Mouse (Mus musculus) thymus, adult 2 months (tissue): ENCODE data around the gene Rpl18.

ENCODE experiments used
- CTCF ChIP-seq: fragments of 200-500 bp; IDR thresholded peaks from 2 replicates; pipeline ENCODE4 v1.5.1; 2012; ENCODE audit warnings: mild to moderate bottlenecking, control low read depth, low read length, moderate library complexity, borderline replicate concordance; ENCODE audit not compliant: control insufficient read depth, poor library complexity, insufficient read depth; ENCODE audit errors: extremely low read depth
- POLR2A ChIP-seq: fragments of 200-500 bp; IDR thresholded peaks from 2 replicates; pipeline ENCODE4 v1.6.1; 2012; ENCODE audit warnings: mild to moderate bottlenecking, low read length, control low read depth, moderate library complexity; ENCODE audit not compliant: control insufficient read depth, poor library complexity, insufficient read depth; ENCODE audit errors: extremely low read depth

DNA sequence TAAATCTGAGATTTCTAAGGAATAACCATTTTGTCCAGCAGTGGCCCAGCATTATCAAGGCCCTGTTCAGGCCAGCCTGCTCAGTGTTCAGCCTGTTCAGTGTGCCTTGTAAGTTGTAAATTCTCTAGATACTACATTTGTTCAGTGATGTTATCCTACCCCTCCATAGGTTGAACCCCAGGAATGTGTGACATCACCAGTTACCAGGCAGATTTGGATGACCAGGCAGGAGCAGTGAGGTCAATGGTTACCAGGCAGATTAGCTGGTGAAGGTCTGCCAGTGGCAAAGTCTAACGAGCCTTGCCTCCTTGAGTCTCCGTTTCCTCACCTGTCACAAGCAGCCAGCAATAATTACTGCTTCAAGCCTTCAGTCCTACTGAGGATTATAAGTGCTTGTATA lies 29.1 kb downstream of the Rpl18 start:
- TF ChIP-seq POLR2A (no peak), CTCF (no peak)
